Mouse (Mus musculus) ES-Bruce4 (cell line): ENCODE results near the gene Rag1.

Experiments
- CTCF ChIP-seq: IDR thresholded peaks from one replicate; pipeline ENCODE4 v1.8.1; 2011; ENCODE audit warnings: low read depth, low read length
- EP300 ChIP-seq: IDR thresholded peaks from 2 replicates; pipeline ENCODE4 v1.6.1; 2011; ENCODE audit warnings: low read depth, low read length; ENCODE audit not compliant: insufficient read depth
- POLR2A ChIP-seq: IDR thresholded peaks from one replicate; pipeline ENCODE4 v1.8.1; 2011; ENCODE audit warnings: low read length; ENCODE audit not compliant: insufficient read depth

DNA sequence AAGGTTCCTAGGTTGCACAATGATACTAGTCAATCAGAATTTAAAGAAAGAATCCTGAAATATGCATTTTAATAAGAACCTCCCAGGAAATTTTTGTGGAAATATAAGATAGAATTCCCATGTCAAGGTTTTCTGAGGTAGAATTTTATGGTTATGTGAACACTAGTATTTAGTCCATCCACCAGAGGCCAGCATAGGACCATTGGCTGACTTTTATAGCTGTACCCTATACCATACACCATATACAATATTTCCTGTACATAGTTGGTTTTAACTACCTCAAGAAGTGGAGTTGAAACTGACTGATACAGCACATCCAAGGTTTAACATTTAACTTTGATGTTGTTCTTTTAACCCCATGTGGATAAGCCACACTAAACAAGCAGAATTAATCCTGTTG is 52.1 kb downstream of the Rag1 start:
- TF ChIP-seq CTCF (no peak), EP300 (no peak), POLR2A (no peak)
